Mouse (Mus musculus) megakaryocyte, adult 5-6 weeks (primary cell): ENCODE results near the gene Dyrk1b. TPM values are rescaled to one million over a fixed set of nuclear protein-coding genes. Genes with fewer than 3 reads are reported as not detected.
A peak's percentile ranks its signal among the peaks of the same experiment; 100 is the strongest.
"Not testable (repeated sequence)": the region's sequence is repeated elsewhere in the genome, so short reads cannot be mapped to it uniquely, and the experiment has no call there.

ENCODE experiments used
- ATAC-seq: 2 replicates; pipeline ENCODE4 v1.8.0; 2016; ENCODE audit warnings: mild to moderate bottlenecking, inconsistent platforms; ENCODE audit not compliant: poor library complexity, severe bottlenecking
- total RNA-seq, 2 experiments: library from RNA; stranded (forward) in 1 of 2; stranded (reverse) in 1 of 2; fragments of 153-499, 151-499 nt in 1 of 2; fragments of 221-1000, 200-1000 nt in 1 of 2; gene quantifications; 2 replicates each; pipeline versions ENCODE4 v1.2.3 to v1.2.4; 2015 to 2017

Dyrk1b gene
- total RNA-seq, 2 experiments from 2014 or later, result 2.7 to 3.5 TPM

DNA sequence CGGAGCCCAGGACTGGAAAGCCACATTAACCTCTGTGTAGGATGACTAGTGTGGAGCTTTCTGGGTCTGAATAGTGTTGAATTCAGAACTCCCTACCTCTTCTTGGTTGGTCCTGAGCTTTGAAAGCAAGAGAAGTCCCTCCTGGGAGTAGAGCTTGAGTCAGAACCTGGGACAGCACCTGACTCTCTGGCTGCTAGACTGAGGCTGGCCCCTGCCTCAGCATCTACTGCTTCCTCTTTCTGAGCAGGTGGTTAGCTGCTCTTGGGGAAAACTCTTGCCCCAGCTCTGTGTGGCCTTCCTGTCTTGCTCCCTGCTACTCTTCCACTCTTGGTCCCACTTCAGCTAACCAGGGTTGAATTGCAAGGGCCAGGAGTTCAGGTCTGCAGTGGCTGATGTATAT, 12.6 kb downstream of the Dyrk1b start:
- 0 out of 2 replicates have a peak, but pooled peaks have one; percentile 12 for ATAC-seq

- no peak for ATAC-seq
Observed at GRCm38 (mm10) chr7:28195414-28196098, 16.3 kb downstream of the Dyrk1b start.

- no peak for ATAC-seq
Observed at GRCm38 (mm10) chr7:28196528-28196927, 17.3 kb downstream of the Dyrk1b start.

DNA sequence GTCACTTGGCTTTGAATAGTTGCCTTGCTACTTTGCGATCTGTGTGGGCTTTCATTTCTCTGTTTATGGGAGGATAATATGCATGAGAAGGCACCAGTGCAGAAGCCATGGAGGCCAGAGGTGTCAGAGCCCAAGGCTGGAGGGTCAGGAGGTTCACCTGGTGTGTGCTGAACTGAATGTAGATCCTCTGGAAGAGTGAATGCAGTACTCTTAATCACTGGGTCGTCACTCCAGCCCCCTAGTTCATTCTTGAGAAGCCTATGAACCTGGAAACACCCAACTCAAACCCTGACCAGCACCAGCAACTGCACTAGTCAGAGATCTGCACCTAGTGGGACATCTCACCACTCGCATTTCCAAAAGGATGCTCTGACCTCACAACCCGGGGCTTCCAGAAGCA, 19.8 kb downstream of the Dyrk1b start:
- ATAC-seq, result no peak

- ATAC-seq, result no peak
Observed at GRCm38 (mm10) chr7:28203207-28204108, 24.2 kb downstream of the Dyrk1b start.

- ATAC-seq, result no peak
Observed at GRCm38 (mm10) chr7:28206044-28206600, 26.9 kb downstream of the Dyrk1b start.

- ATAC-seq, result no peak
Observed at GRCm38 (mm10) chr7:28208396-28208987, 29.2 kb downstream of the Dyrk1b start.

GRCm38 (mm10) chr7:28208988-28209508, 29.8 kb downstream of the Dyrk1b start:
- peak; percentile 72 for ATAC-seq

DNA sequence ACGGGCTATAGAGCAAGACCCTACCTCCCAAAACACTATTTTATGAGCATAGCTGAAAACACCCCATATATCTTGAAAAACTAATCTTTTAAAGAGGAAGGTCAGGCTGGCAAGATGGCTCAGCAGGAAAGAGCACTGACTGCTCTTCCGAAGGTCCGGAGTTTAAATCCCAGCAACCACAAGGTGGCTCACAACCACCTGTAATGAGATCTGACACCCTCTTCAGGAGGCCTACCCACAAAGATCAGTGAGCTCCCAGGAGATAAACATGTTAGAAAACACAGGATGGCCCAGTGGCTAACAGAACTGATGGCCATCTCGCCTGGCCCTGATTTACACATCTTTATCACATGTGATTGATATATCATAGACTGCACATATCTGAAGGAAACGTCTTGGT, 31.5 kb downstream of the Dyrk1b start:
- no peak for ATAC-seq

DNA sequence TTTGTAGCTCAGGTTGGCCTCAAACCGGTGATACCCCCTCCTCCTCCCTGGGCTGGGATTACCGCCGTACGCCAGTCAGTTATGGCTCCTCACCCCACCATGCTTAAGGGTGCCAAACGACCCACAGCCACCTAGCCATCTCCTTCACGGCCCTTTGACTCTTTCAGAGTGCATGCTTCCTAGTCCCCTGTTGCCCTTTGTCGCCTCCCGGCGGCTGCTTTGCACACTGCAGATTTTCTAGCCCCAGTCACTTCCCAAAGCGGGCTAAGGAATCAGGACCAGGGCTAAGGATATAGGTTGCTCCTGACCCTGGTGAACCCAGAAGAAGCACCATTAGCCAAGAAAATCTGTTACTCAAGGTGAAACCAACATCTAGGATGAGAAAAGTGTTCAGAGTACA, 34.9 kb downstream of the Dyrk1b start:
- peak; percentile 74 for ATAC-seq

DNA sequence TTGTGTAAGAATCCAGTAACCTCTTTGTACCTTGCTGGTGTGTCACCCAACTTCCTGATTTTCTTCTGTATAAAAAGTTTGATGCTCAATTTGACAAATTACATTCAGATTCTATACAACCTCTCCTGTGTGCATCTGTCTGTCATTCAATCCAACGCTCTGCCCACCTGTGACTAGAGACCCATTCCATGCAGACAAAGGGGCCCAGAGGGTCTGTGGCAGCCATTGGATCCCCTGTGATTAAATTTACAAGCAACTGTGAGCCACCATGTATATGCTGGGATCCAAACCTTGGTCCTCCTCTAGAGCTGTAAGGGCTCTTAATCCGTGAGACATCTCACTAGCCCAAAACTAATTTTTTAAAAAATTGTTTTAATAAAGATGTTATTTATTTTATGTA, 36.7 kb downstream of the Dyrk1b start:
- not testable (repeated sequence) for ATAC-seq

- not testable (repeated sequence) for ATAC-seq
Observed at GRCm38 (mm10) chr7:28217811-28218210, 38.5 kb downstream of the Dyrk1b start.

DNA sequence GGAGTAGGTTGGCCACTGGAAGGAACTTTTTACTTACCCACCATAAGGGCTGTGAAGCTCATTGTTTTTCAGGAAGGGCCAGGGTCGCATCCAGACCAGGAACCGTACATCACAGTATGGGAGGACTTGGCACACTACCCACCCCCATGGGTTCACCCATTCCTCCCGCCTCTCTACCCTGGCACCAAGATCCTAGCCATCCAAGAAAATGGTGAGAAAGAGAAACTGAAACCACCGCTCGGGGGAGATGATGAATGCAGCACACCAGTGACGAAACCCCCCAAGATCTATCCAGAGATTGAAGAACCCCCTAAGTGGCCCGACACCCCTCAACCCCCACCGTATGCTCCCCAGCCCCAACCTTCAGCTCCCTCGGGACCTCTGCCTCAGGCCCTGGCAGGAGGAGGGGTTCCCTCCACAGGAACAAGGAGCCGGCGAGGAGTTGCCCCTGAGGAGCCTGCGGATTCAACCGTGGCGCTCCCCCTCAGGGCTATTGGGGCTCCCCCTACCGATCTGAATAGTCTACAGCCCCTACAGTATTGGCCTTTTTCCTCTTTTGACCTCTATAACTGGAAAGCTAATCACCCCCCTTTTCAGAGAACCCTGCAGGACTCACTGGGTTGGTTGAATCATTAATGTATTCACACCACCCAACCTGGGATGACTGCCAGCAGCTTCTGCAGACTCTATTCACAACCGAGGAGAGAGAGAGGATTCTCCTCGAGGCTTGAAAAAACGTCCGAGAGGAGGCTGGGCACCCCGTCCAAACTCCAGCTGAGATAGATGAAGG, 39.9 kb downstream of the Dyrk1b start:
- not testable (repeated sequence) for ATAC-seq

GRCm38 (mm10) chr7:28226836-28227235, 47.6 kb downstream of the Dyrk1b start:
- not testable (repeated sequence) for ATAC-seq

DNA sequence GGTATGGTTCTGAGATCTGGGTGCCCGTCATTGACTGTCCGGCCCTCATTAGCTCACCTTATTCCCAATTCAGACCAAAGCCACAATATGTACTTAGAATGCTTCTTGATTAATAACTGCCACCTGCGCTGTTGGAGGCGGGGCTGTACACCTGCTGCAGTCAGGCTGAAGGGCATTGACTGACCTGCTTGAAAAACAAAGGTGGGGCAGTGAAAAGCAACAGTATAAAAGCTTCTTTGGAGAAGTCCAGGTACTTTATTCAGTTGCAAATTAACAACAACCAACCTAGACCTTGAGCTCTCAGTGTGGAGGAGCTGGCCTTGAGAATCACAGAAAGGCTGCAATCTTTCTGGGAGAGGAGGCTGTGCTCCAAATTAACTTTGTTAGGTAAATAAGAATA, 48.2 kb downstream of the Dyrk1b start:
- ATAC-seq, result not testable (repeated sequence)

Other genes starting within 250 kb of the Dyrk1b start
- gene Zfp780b, start 200.3 kb upstream of the Dyrk1b start, total RNA-seq (2015), result 13.1 and 15.9 TPM in 2 replicates
- 10.6 and 14.1 TPM in 2 replicates for gene Zfp780b, start 200.3 kb upstream of the Dyrk1b start, total RNA-seq (2017)
- gene Zfp850, start 165.4 kb upstream of the Dyrk1b start, total RNA-seq (2015), result 2.5 and 2.7 TPM in 2 replicates
- 2.8 and 4.5 TPM in 2 replicates for gene Zfp850, start 165.4 kb upstream of the Dyrk1b start, total RNA-seq (2017)
- 103 and 114 TPM in 2 replicates for gene Psmc4, start 129.4 kb upstream of the Dyrk1b start, total RNA-seq (2015)
- 107 and 110 TPM in 2 replicates for gene Psmc4, start 129.4 kb upstream of the Dyrk1b start, total RNA-seq (2017)
- not detected in 2 replicates for gene Fcgbp, start 108.2 kb upstream of the Dyrk1b start, total RNA-seq (2015)
- not detected in 2 replicates for gene Fcgbp, start 108.2 kb upstream of the Dyrk1b start, total RNA-seq (2017)
- gene 9530053A07Rik, start 50.0 kb upstream of the Dyrk1b start, total RNA-seq (2015), result not detected in 2 replicates
- gene 9530053A07Rik, start 50.0 kb upstream of the Dyrk1b start, total RNA-seq (2017), result 0.04 TPM in 1 of 2 replicates, not detected in the other
- 75.0 and 75.5 TPM in 2 replicates for gene Fbl, start 9.8 kb upstream of the Dyrk1b start, total RNA-seq (2015)
- 85.1 and 88.7 TPM in 2 replicates for gene Fbl, start 9.8 kb upstream of the Dyrk1b start, total RNA-seq (2017)
- gene Eid2, start 88.4 kb downstream of the Dyrk1b start, total RNA-seq (2015), result 0.68 and 1.1 TPM in 2 replicates
- gene Eid2, start 88.4 kb downstream of the Dyrk1b start, total RNA-seq (2017), result 0.40 and 0.57 TPM in 2 replicates
- 3.6 and 5.8 TPM in 2 replicates for gene Eid2b, start 98.3 kb downstream of the Dyrk1b start, total RNA-seq (2015)
- gene Eid2b, start 98.3 kb downstream of the Dyrk1b start, total RNA-seq (2017), result 2.9 and 3.0 TPM in 2 replicates
- not detected in 2 replicates for gene Selenov, start 111.7 kb downstream of the Dyrk1b start, total RNA-seq (2015)
- gene Selenov, start 111.7 kb downstream of the Dyrk1b start, total RNA-seq (2017), result not detected in 2 replicates
- not detected in 2 replicates for gene Dll3, start 122.8 kb downstream of the Dyrk1b start, total RNA-seq (2015)
- gene Dll3, start 122.8 kb downstream of the Dyrk1b start, total RNA-seq (2017), result not detected in 2 replicates
- 19.5 and 26.2 TPM in 2 replicates for gene Timm50, start 132.6 kb downstream of the Dyrk1b start, total RNA-seq (2015)
- 19.7 and 22.1 TPM in 2 replicates for gene Timm50, start 132.6 kb downstream of the Dyrk1b start, total RNA-seq (2017)
- 47.1 and 56.8 TPM in 2 replicates for gene Supt5, start 159.3 kb downstream of the Dyrk1b start, total RNA-seq (2015)
- gene Supt5, start 159.3 kb downstream of the Dyrk1b start, total RNA-seq (2017), result 61.2 and 67.5 TPM in 2 replicates
- 2,258 and 2,353 TPM in 2 replicates for gene Rps16, start 171.2 kb downstream of the Dyrk1b start, total RNA-seq (2015)
- 250 and 448 TPM in 2 replicates for gene Rps16, start 171.2 kb downstream of the Dyrk1b start, total RNA-seq (2017)
- 11.5 and 15.2 TPM in 2 replicates for gene Plekhg2, start 193.1 kb downstream of the Dyrk1b start, total RNA-seq (2015)
- 6.1 and 6.3 TPM in 2 replicates for gene Plekhg2, start 193.1 kb downstream of the Dyrk1b start, total RNA-seq (2017)
- 350 and 368 TPM in 2 replicates for gene Zfp36, start 200.8 kb downstream of the Dyrk1b start, total RNA-seq (2015)
- 118 and 143 TPM in 2 replicates for gene Zfp36, start 200.8 kb downstream of the Dyrk1b start, total RNA-seq (2017)
- gene Med29, start 213.2 kb downstream of the Dyrk1b start, total RNA-seq (2015), result 14.7 and 15.4 TPM in 2 replicates
- gene Med29, start 213.2 kb downstream of the Dyrk1b start, total RNA-seq (2017), result 9.0 and 9.4 TPM in 2 replicates
- gene Paf1, start 213.5 kb downstream of the Dyrk1b start, total RNA-seq (2015), result 42.1 and 46.8 TPM in 2 replicates
- 129 and 153 TPM in 2 replicates for gene Paf1, start 213.5 kb downstream of the Dyrk1b start, total RNA-seq (2017)